Mouse (Mus musculus) left cerebral cortex, postnatal 4 days (tissue): Measurements from ENCODE around the gene Ispd. TPM values are rescaled to one million over a fixed set of nuclear protein-coding genes. Genes with fewer than 3 reads are reported as not detected.
A peak's percentile ranks its signal among the peaks of the same experiment; 100 is the strongest.
"Not testable (repeated sequence)": the region's sequence is repeated elsewhere in the genome, so short reads cannot be mapped to it uniquely, and the experiment has no call there.

ENCODE experiments used
- DNase-seq: peaks from one replicate; pipeline ENCODE4 v3.0.0-alpha.2; 2022
- intact Hi-C: fragments of 180-260 bp; cut with DNase I; formaldehyde crosslinking; loops from one replicate; pipeline ENCODE4 v1.15.1; 2025
- total RNA-seq, 2 experiments: library from RNA; stranded (reverse); gene quantifications; 2 replicates each; pipeline ENCODE4 v1.2.3; 2021

Ispd gene
- total RNA-seq: 10 to 100 TPM; 11.1 to 13.9 TPM

GRCm38 (mm10) chr12:36381441-36382340 lies at the start of gene Ispd, which contains the start of gene D630036H23Rik:
Gene Ispd, plus strand, starts transcription at chr12:36381450.
Gene D630036H23Rik, minus strand, starts transcription at chr12:36382181.
- intact Hi-C loops: no loop called here
- peak; percentile 84 for DNase-seq

GRCm38 (mm10) chr12:36332676-36333075 lies 48.6 kb upstream of the Ispd start:
- intact Hi-C loops: no loop called here
- DNase-seq: peak; percentile 6

DNA sequence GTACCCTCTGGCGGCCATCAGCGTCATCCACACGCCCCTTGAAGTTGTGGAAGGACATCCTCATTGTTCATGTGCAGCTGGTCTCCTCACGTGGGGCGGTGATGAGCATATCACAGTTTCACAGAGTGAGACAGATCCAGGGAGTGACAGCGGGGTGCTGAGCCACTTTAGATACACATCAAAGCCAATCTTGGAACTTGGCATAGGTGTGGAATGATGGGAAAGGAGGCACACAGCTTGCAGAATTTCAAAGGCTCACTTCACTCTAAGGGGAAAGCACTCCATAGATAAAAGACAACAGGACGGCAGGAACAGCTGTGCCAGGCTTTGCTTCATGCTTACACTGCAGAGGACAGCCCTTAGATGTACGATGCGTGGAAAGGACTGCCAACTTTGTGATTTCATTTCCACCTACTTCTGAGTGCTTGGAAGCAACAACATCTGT lies 47.4 kb upstream of the Ispd start:
- DNase-seq: no peak
- intact Hi-C loops: no loop called here

- intact Hi-C loops: no loop called here
Measured at GRCm38 (mm10) chr12:36344131-36344530, 37.1 kb upstream of the Ispd start.

GRCm38 (mm10) chr12:36360064-36360463 lies 21.2 kb upstream of the Ispd start:
- DNase-seq: no peak
- intact Hi-C loops: no loop called here

More at GRCm38 (mm10) chr12:36344131-36344530, 37.1 kb upstream of the Ispd start:
- no peak for DNase-seq

DNA sequence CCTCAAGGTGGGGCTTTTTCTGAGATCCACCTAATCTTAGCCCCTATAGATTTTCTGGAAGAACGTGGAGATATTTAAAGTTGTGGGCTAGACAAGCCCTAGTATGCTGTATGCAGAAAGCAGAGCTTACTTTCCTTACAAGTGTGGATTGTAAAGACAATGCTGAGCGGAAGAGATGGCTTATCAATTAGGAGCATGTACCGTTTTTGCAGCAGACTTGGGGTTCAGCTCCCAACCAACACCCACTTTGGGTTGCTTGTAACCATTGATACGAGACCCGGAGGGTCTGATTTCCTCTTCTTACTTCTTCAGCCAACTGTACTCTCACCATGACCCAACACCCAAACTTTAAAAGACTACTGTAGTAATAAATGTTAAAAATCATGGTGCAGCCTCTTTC lies 20.6 kb upstream of the Ispd start:
- no peak for DNase-seq
- intact Hi-C loops: no loop called here

DNA sequence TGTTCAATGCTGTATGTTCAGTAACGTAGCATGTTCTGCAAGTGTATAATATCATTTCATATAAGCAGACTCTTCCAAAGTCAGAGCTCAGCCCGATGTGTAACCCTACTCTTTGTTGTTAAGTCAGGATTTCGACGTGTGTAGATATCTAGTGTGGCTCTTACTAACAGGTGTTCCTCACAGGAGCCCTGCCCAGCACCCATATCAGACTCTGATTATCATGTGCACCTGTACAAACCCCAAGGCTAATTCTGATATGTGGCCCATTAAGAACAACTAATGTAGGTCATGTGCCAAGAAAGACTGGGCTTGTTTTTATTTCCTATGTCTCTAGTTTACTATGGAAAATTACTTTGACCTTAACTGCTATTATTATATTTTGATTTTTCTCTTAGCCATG lies 17.2 kb upstream of the Ispd start:
- no peak for DNase-seq
- intact Hi-C loops: no loop called here

DNA sequence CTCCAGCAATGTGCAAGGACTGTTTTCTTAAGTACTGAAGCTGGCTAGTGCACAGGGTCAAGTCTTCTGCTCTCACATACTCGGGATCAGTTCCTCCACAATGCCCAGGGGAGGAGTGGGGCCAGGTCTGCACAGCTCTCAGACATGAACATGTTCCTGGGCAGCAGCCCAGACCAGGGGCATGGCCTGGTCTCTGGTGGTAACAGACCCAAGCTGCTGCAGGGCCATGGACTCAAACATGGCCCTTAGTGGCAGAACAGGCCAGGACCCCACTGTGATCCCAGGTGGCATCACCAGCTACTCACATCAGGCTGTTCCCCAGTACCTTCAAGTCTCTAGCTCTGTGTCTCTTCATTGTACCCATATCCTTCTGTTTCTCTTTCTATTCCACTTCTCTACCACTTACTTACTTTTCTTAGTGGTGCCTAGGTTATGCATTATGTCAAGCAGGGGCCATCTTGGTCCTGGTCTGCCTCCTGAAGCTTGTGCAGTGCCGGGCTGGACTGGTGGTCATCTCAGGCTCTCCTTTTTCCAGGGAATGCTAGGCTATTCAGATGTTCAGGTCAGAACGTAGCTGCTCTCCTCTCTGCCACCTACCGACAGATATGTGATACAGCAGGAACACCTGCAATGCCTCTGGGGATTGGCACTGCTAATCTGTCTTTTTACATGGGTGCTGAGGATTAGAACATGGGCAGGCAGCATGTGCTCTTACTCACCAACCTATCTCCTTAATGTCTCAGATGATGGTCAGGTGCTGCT lies 7.8 kb upstream of the Ispd start:
- intact Hi-C loops: no loop called here
- DNase-seq: no peak

- intact Hi-C loops, DNase-seq: not testable (repeated sequence)
Measured at GRCm38 (mm10) chr12:36376391-36376790, 4.9 kb upstream of the Ispd start.

DNA sequence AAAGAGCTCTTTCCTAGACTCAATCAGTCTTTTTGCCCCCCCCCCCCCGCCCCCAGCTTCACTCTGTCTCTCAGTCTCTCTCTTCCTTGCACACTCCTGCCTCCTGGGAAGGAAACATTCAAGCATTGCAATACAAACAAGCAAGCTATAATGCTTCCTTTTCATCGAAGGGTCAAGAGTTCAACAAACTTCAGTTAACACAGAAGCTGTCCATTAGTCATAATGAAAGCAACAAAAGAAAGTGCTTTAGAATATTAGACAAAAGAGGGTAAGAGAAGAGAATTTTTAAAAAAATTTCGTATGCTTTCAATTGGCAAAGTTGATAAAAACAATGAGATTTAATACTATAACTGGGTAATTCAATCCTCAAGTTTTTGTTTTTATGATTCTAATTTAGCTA lies 996 bp upstream of the Ispd start:
- no peak for DNase-seq

GRCm38 (mm10) chr12:36380806-36381205 lies 444 bp upstream of the Ispd start:
- DNase-seq: no peak
- intact Hi-C loops: no loop called here

More for the DNA sequence above, 996 bp upstream of the Ispd start:
- intact Hi-C loops: no loop called here

- intact Hi-C loops: no loop called here
Measured at GRCm38 (mm10) chr12:36385386-36385785, 4.1 kb downstream of the Ispd start.

DNA sequence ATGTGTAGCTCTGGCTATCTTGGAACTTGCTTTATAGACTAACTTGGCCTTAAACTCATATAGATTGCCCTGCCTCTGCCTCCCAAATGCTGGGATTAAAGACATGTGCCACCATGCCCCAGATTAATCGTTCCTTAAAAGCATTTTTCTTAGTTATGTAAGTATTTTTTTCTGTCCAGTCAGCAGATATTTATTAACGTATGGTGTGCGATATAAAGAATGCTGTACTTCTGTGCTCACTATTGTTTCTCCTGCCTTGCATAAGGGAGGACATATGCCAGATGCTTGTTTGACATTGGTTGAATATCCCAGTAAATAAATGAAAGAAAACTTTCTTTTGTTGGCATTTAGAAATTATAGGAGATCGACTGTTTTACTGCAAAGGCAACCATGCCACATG lies 5.7 kb downstream of the Ispd start:
- DNase-seq: no peak
- intact Hi-C loops: no loop called here

More at GRCm38 (mm10) chr12:36385386-36385785, 4.1 kb downstream of the Ispd start:
- no peak for DNase-seq

- DNase-seq: no peak
- intact Hi-C loops: no loop called here
Measured at GRCm38 (mm10) chr12:36395115-36395514, 13.9 kb downstream of the Ispd start.

- DNase-seq: no peak
- intact Hi-C loops: no loop called here
Measured at GRCm38 (mm10) chr12:36423677-36424076, 42.4 kb downstream of the Ispd start.

DNA sequence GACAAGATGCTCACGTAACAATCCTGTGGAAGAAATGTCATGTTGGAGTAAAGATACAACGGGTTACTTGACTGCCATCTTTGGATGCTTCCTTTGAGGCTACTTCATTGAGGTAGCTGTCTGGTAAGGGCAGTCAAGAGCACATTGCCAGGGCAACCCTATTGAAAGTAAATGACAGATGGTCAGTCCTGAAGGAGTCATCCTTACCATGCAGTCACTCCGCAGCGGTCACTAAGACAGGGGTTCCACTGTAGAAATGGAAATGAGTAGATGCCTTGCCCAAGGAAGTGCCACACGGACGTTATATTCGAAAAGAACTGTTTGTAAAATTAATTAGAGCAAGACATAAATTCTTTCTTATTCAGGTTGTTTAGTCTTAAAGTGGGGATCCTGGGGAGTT lies 44.0 kb downstream of the Ispd start:
- intact Hi-C loops: no loop called here
- no peak for DNase-seq

GRCm38 (mm10) chr12:36426163-36427045 lies 45.2 kb downstream of the Ispd start:
- no peak for DNase-seq
- intact Hi-C loops: no loop called here

DNA sequence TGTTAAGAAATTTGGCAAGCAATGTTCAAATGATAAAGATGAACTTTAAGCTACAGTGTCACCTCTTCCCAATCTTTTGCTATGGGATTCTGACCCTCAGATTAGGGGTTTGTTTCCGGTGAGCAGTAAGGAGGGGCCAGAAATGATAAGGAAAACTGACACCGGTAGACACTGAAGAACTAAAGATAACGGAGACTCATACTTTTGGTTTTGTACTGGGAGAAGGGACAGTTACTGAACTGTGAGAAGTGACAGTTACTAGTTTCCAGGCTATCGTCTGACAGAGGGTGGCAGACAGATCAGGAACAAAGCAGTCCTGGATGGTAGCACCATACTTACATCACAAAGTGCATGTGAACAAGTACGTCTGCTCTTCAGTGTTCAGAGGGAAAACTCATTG lies 55.7 kb downstream of the Ispd start:
- no peak for DNase-seq
- intact Hi-C loops: no loop called here

GRCm38 (mm10) chr12:36439396-36439795 lies 58.1 kb downstream of the Ispd start:
- intact Hi-C loops: no loop called here
- no peak for DNase-seq

DNA sequence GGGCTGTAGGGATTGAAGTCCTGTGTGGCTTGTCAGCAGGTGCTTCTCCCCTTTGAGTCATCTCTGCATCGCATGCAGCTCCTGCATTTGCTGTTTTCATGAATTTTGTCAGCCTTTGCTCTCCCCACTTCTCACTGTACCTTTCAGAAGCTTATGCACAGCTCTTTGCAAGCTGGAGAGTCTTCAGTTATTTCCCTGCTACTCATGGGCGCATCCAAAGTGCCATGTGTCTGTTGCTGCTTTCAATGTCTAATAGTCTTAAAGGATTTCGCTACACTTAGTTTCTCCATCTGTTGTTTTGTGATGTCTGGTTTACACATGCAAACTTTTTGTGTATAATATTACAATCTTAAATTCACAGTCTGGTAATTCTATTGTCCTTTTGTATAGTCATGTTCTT lies 74.8 kb downstream of the Ispd start:
- intact Hi-C loops: no loop called here
- DNase-seq: no peak

DNA sequence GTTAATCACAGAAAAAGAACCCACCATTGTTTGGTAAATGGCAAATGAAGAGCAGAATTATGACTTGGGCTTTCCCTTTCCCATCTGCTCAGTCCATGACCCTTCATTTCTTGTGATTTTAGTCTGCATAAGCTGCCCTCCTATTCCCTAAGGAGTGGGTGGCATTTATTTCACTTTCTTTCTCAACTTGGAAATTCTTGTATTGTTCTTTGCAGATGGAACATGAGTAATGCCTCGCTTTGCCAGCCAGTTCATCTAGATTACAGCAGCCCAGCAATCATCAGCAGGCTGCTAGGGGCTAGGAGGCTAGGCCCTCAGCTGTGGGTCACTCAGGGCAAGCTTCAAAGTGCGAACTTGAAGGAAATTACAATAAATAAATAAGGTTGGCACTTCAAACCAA lies 76.5 kb downstream of the Ispd start:
- no peak for DNase-seq
- intact Hi-C loops: no loop called here
